Mouse (Mus musculus) stomach, postnatal 0 days (tissue): ENCODE measurements around the gene Pde10a. TPM values are rescaled to one million over a fixed set of nuclear protein-coding genes. Genes with fewer than 3 reads are reported as not detected.

Experiments used
- ATAC-seq: fragments of 200-750 bp; cut with Nextera tagmentation; 2 replicates; pipeline ENCODE4 v1.8.0; 2017; ENCODE audit not compliant: low FRiP score, low TSS enrichment
- DNase-seq: peaks from one replicate; pipeline ENCODE4 v3.0.0-alpha.2; 2016; ENCODE audit warnings: low spot score
- H3K27ac ChIP-seq: fragments of 300-500 bp; sonication (generic); replicated peaks from 2 replicates; pipeline ENCODE4 v1.5.1; 2014; ENCODE audit warnings: mild to moderate bottlenecking, control low read depth
- H3K27me3 ChIP-seq: fragments of 300-500 bp; sonication (generic); 2 replicates; pipeline ENCODE4 v1.6.1; 2014; ENCODE audit warnings: low read length; ENCODE audit not compliant: control insufficient read depth, insufficient read depth
- H3K36me3 ChIP-seq: fragments of 300-500 bp; sonication (generic); 2 replicates; pipeline ENCODE4 v1.6.1; 2014; ENCODE audit warnings: low read length, mixed read lengths; ENCODE audit not compliant: control insufficient read depth, insufficient read depth
- H3K4me1 ChIP-seq: fragments of 300-500 bp; sonication (generic); replicated peaks from 2 replicates; pipeline ENCODE4 v1.6.1; 2014; ENCODE audit warnings: antibody characterized with exemption; ENCODE audit not compliant: control insufficient read depth, insufficient read depth
- H3K4me2 ChIP-seq: fragments of 300-500 bp; sonication (generic); replicated peaks from 2 replicates; pipeline ENCODE4 v1.6.1; 2014; ENCODE audit warnings: low read depth, mild to moderate bottlenecking, control low read depth, moderate library complexity
- H3K4me3 ChIP-seq: fragments of 300-500 bp; sonication (generic); 2 replicates; pipeline ENCODE4 v1.5.1; 2014; ENCODE audit warnings: low read depth, low read length, control low read depth
- H3K9ac ChIP-seq: fragments of 300-500 bp; sonication (generic); 2 replicates; pipeline ENCODE4 v1.6.1; 2014; ENCODE audit warnings: mild to moderate bottlenecking, low read length, control low read depth, mixed read lengths
- H3K9me3 ChIP-seq: fragments of 300-500 bp; sonication (generic); 2 replicates; pipeline ENCODE4 v1.6.1; 2016; ENCODE audit warnings: low read length; ENCODE audit not compliant: control insufficient read depth
- CTCF ChIP-seq: IDR thresholded peaks from 2 replicates; pipeline ENCODE4 v1.5.1; 2016; ENCODE audit warnings: antibody characterized with exemption, low read depth, mild to moderate bottlenecking, moderate library complexity
- EP300 ChIP-seq: optimal IDR thresholded peaks from 2 replicates; pipeline ENCODE3; 2016; ENCODE audit warnings: antibody characterized with exemption
- WGBS: fragments of 180-500 bp; shearing (Covaris S2); extraction: QIAGEN DNeasy Blood & Tissue Kit; methylation state at CpG from one replicate; pipeline ENCODE4 v1.1.7; 2014; 5-methylcytosine and 5-hydroxymethylcytosine counted together
- polyA plus RNA-seq: library from polyadenylated mRNA; unstranded; fragments of >200 nt; fragmentation: Nextera tagmentation; extraction: Ambion mirVana; gene quantifications from 2 replicates; pipeline ENCODE4 v1.2.1, GENCODE M21; 2015

The Pde10a gene
- polyA plus RNA-seq, 1 experiment from 2014 or later = 0.69 TPM

DNA sequence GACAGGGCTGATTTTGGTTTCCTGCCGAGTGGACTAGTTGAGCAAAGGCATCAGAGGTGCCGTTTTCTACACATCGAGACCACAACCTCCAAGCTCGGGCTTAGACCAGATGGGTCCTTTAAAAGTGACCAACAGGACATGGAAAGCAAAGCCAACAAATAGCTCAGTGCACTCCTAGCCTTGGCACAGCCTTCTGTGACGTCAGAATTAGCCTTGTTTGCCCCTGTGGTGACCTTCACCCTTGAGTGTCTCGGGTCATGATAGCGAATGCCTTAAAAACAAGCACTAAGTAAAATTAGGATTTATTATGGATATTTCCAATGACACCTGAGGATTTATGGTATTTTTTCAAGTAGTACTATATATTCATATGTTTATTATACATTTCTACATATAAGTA is 267.4 kb downstream of the Pde10a start:
- Histone ChIP-seq H3K27ac (no peak overlapping the region), H3K9ac (no peak overlapping the region), H3K9me3 (no peaks in the 10 kb centered on the region), H3K27me3 (peaks cover 3% of the 10 kb centered on the region; the same call in 1 of the 2 replicates), H3K4me1 (no peaks in the 10 kb centered on the region), H3K4me2 (no peak overlapping the region), H3K4me3 (no peak overlapping the region), H3K36me3 (no peaks in the 10 kb centered on the region)
- no peak for TF ChIP-seq EP300
- TF ChIP-seq CTCF = no peak
- WGBS = 62% methylated on average over 7 of the region's 7 CpGs
- DNase-seq = no peak
- ATAC-seq = no peak

DNA sequence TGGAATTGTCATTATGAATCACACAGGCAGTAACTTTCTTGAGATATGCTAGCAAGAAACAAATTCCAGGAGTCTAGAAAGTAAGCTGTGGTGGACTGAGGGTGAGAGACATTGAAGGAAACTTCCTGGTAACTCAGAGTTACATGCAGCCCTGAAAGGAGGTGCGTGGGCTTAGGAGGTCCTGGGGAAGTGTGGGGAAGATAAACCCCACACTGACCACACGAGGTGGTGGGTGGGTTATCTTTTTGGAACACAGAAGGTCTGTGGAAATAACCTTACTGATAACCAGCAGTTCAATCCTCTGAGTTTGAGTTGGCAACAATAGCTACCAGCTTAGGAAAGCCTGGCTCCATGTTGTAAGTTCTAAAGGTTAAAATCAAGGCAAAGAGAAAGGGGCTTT is 272.5 kb downstream of the Pde10a start:
- peaks cover 15% of the 10 kb centered on the region; the same call in 1 of the 2 replicates for H3K27me3 ChIP-seq
- WGBS = 23% methylated on average over 2 of the region's 2 CpGs

DNA sequence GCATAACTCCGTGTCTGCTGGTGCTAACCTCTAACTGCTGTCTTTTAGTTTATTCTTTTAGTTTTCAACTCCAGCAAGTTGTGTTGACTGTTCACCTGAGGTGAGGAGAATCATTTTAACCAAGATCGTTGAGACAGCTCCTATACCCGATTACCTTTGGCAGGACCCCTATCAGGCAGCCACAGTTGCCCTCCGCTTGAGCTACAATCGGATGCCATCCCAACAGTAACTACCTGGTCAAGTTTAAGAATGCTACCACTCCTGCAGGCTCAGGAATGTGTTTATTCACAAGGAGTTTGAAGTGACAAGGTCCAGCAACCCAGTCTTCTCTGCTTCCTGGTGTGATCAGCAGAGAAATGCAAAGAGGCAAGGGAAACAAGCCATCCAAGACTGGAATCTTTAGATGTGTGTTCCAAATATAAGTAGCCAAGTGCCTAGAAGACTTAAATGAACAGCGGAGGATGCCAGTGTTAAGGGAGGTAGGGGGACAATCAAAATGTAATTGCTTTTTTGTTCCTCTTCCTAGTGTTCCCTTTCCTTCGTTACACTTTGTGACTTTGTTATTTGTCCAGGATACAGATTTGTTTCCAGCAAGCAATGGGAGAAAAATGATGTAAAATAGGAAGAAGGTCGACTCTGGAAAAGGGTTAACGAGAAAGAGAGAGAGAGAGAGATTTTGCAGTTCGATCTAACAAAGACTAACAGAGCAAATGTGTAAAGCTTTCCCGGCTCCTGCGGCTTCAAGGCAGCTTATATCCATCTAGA is 273.5 kb downstream of the Pde10a start:
- Histone ChIP-seq H3K4me1 (0 out of 2 replicates have a peak, but pooled peaks cover 2% of the 10 kb centered on the region), H3K36me3 (no peaks in the 10 kb centered on the region), H3K27ac (no peak overlapping the region), H3K4me2 (no peak overlapping the region), H3K4me3 (no peak overlapping the region), H3K9ac (no peak overlapping the region), H3K9me3 (no peaks in the 10 kb centered on the region), H3K27me3 (peaks cover 15% of the 10 kb centered on the region; the same call in 1 of the 2 replicates)
- ATAC-seq (no peak), DNase-seq (no peak)
- TF ChIP-seq CTCF = no peak
- TF ChIP-seq EP300 = no peak
- 5% methylated on average over 12 of the region's 12 CpGs for WGBS

More for the DNA sequence above, 272.5 kb downstream of the Pde10a start:
- H3K4me2 ChIP-seq = no peak overlapping the region
- ATAC-seq = no peak
- TF ChIP-seq CTCF (no peak), EP300 (no peak)
- DNase-seq = no peak
- H3K4me1 ChIP-seq = 0 out of 2 replicates have a peak, but pooled peaks cover under 1% of the 10 kb centered on the region
- H3K4me3 ChIP-seq = no peak overlapping the region
- H3K27ac ChIP-seq = no peak overlapping the region
- H3K36me3 ChIP-seq = no peaks in the 10 kb centered on the region
- H3K9me3 ChIP-seq = no peaks in the 10 kb centered on the region
- no peak overlapping the region for H3K9ac ChIP-seq

DNA sequence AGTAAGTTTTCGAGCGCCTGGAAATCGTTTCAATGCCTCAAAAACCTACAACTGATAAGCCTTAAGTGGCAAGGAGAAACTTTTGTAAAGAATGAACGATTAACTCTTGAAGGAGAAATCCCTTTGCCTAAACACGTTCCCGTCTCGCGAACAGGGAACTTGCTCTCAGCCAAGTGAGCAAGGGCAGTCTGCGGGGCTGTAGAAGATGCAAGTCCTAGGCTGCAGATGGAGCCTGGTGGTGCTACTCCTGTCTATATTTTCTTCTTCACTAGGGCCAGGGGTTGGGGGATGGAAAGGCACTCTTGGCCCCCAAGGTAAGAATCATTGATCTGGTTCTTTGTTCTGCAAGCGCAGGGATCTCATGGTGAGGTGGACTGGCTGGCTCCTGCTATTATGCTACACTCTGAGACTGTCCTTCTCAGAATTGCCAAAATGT is 274.1 kb downstream of the Pde10a start:
- Histone ChIP-seq H3K36me3 (no peaks in the 10 kb centered on the region), H3K9me3 (no peaks in the 10 kb centered on the region), H3K27me3 (peaks cover 15% of the 10 kb centered on the region; the same call in 1 of the 2 replicates), H3K4me3 (no peak overlapping the region), H3K9ac (no peak overlapping the region), H3K4me2 (no peak overlapping the region), H3K27ac (no peak overlapping the region), H3K4me1 (0 out of 2 replicates have a peak, but pooled peaks cover 2% of the 10 kb centered on the region)
- 5% methylated on average over 10 of the region's 10 CpGs for WGBS
- no peak for ATAC-seq
- TF ChIP-seq CTCF (no peak), EP300 (no peak)
- no peak for DNase-seq

DNA sequence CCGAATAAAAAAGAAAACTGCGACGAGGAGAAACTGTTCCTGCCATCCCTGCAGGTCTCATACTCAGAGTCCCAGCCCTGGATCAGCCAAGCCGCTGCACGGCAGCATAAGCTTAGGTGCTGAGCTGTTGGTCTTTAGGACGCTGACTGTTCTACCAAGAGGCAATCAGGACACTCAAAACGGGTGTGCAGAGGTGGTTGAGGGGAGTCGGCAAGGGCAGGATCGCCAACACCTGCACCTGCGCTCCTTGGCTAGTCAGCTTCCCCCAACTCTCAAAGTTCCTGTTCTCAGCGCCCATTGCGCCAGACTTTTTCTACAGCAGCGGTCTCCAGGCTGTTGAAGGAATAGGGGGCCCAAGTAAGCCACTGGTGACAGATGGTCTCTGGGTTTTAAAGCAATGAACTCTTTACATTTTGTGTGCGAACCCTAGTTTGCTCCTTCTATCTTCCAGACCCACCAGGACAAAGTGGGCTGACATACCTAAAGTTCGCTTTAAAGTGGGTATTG is 274.8 kb downstream of the Pde10a start:
- 0 out of 2 replicates have a peak, but pooled peaks cover 2% of the 10 kb centered on the region for H3K4me1 ChIP-seq
- H3K9me3 ChIP-seq = no peaks in the 10 kb centered on the region
- H3K4me3 ChIP-seq = peak overlapping the region; percentile 66
- H3K4me2 ChIP-seq = peak overlapping the region; percentile 95; the same call in 1 of the 2 replicates
- DNase-seq (no peak), ATAC-seq (no peak)
- H3K9ac ChIP-seq = no peak overlapping the region
- H3K36me3 ChIP-seq = no peaks in the 10 kb centered on the region
- TF ChIP-seq EP300 (no peak), CTCF (no peak)
- peaks cover 15% of the 10 kb centered on the region; the same call in 1 of the 2 replicates for H3K27me3 ChIP-seq
- no peak overlapping the region for H3K27ac ChIP-seq
- 4% methylated on average over 15 of the region's 15 CpGs for WGBS
